Mouse (Mus musculus) left cerebral cortex, adult 18-20 months (tissue): ENCODE results near the gene Lamb1. TPM values are rescaled to one million over a fixed set of nuclear protein-coding genes. Genes with fewer than 3 reads are reported as not detected.

Experiments used
- DNase-seq, 2 experiments: peaks; one replicate each; pipeline ENCODE4 v3.0.0; 2021 to 2022; ENCODE audit warnings: low spot score in 2 of 2, mixed read lengths in 1 of 2
- total RNA-seq, 2 experiments: library from RNA; stranded (reverse); gene quantifications; 2 replicates each; pipeline ENCODE4 v1.2.3; 2021

The Lamb1 gene
- total RNA-seq, 2 experiments from 2014 or later: 16.4 to 17.3 TPM

- no peak for DNase-seq
Observed at GRCm38 (mm10) chr12:31282241-31282640, 17.2 kb downstream of the Lamb1 start.

GRCm38 (mm10) chr12:31283131-31283530 lies 18.1 kb downstream of the Lamb1 start:
- no peak for DNase-seq

GRCm38 (mm10) chr12:31283617-31284136 lies 18.6 kb downstream of the Lamb1 start:
- no peak for DNase-seq

GRCm38 (mm10) chr12:31289046-31289445 lies 24.0 kb downstream of the Lamb1 start:
- DNase-seq: no peak

GRCm38 (mm10) chr12:31290951-31291350 lies 25.9 kb downstream of the Lamb1 start:
- no peak for DNase-seq

GRCm38 (mm10) chr12:31293361-31294142 lies 28.5 kb downstream of the Lamb1 start:
- no peak for DNase-seq

GRCm38 (mm10) chr12:31294526-31294925 lies 29.5 kb downstream of the Lamb1 start:
- DNase-seq: no peak

GRCm38 (mm10) chr12:31294996-31295395 lies 30.0 kb downstream of the Lamb1 start:
- no peak for DNase-seq

- DNase-seq: no peak
Observed at GRCm38 (mm10) chr12:31295505-31295904, 30.5 kb downstream of the Lamb1 start.

- no peak for DNase-seq
Observed at GRCm38 (mm10) chr12:31296097-31296496, 31.1 kb downstream of the Lamb1 start.

- no peak for DNase-seq
Observed at GRCm38 (mm10) chr12:31298122-31298521, 33.1 kb downstream of the Lamb1 start.

GRCm38 (mm10) chr12:31298530-31298929 lies 33.5 kb downstream of the Lamb1 start:
- DNase-seq: no peak

- no peak for DNase-seq
Observed at GRCm38 (mm10) chr12:31299126-31299525, 34.1 kb downstream of the Lamb1 start.

- DNase-seq: no peak
Observed at GRCm38 (mm10) chr12:31299676-31300197, 34.7 kb downstream of the Lamb1 start.

- no peak for DNase-seq
Observed at GRCm38 (mm10) chr12:31300276-31300675, 35.2 kb downstream of the Lamb1 start.

- no peak for DNase-seq
Observed at GRCm38 (mm10) chr12:31302266-31302665, 37.2 kb downstream of the Lamb1 start.

GRCm38 (mm10) chr12:31302766-31303511 lies 37.9 kb downstream of the Lamb1 start:
- DNase-seq: no peak

GRCm38 (mm10) chr12:31306075-31306675 lies 41.1 kb downstream of the Lamb1 start:
- DNase-seq: peak in 1 of 2 experiments; percentile 16

- no peak for DNase-seq
Observed at GRCm38 (mm10) chr12:31307011-31307410, 42.0 kb downstream of the Lamb1 start.

- DNase-seq: no peak
Observed at GRCm38 (mm10) chr12:31307756-31308155, 42.7 kb downstream of the Lamb1 start.

GRCm38 (mm10) chr12:31310687-31311086 lies 45.7 kb downstream of the Lamb1 start:
- no peak for DNase-seq
